Mouse (Mus musculus) limb, embryonic 15.5 days (tissue): ENCODE data around the gene B230118H07Rik. TPM values are rescaled to one million over a fixed set of nuclear protein-coding genes. Genes with fewer than 3 reads are reported as not detected.

Source experiments
- ATAC-seq: fragments of 200-750 bp; cut with Nextera tagmentation; 2 replicates; pipeline ENCODE4 v1.8.0; 2017; ENCODE audit warnings: low read depth, moderate TSS enrichment; ENCODE audit not compliant: insufficient number of reproducible peaks, low FRiP score, low TSS enrichment
- H3K27ac ChIP-seq: fragments of 300-500 bp; sonication (generic); 2 replicates; pipeline ENCODE4 v1.5.1; 2015; ENCODE audit warnings: moderate library complexity, mild to moderate bottlenecking, inconsistent platforms
- H3K27me3 ChIP-seq: fragments of 300-500 bp; sonication (generic); 2 replicates; pipeline ENCODE4 v1.6.1; 2015; ENCODE audit warnings: inconsistent platforms
- H3K36me3 ChIP-seq: fragments of 300-500 bp; sonication (generic); 2 replicates; pipeline ENCODE4 v1.6.1; 2015; ENCODE audit warnings: inconsistent platforms
- H3K4me1 ChIP-seq: fragments of 300-500 bp; sonication (generic); 2 replicates; pipeline ENCODE4 v1.6.1; 2015; ENCODE audit warnings: inconsistent platforms
- H3K4me2 ChIP-seq: fragments of 300-500 bp; sonication (generic); 2 replicates; pipeline ENCODE4 v1.6.1; 2015; ENCODE audit warnings: mild to moderate bottlenecking, inconsistent platforms
- H3K4me3 ChIP-seq: fragments of 300-500 bp; sonication (generic); 2 replicates; pipeline ENCODE4 v1.5.1; 2015; ENCODE audit warnings: mild to moderate bottlenecking, inconsistent platforms
- H3K9ac ChIP-seq: fragments of 300-500 bp; sonication (generic); 2 replicates; pipeline ENCODE4 v1.6.1; 2015; ENCODE audit warnings: inconsistent platforms
- H3K9me3 ChIP-seq: fragments of 300-500 bp; sonication (generic); 2 replicates; pipeline ENCODE4 v1.6.1; 2016; ENCODE audit warnings: inconsistent platforms
- WGBS: fragments of 180-500 bp; shearing (Covaris S2); methylation state at CpG from one replicate; pipeline ENCODE4 v1.1.7; 2015; 5-methylcytosine and 5-hydroxymethylcytosine counted together
- polyA plus RNA-seq: library from polyadenylated mRNA; unstranded; fragments of >200 nt; fragmentation: Nextera tagmentation; extraction: Ambion mirVana; gene quantifications from 2 replicates; pipeline ENCODE4 v1.2.1, GENCODE M21; 2015

B230118H07Rik gene
- polyA plus RNA-seq, 1 experiment from 2014 or later = 45.6 TPM

DNA sequence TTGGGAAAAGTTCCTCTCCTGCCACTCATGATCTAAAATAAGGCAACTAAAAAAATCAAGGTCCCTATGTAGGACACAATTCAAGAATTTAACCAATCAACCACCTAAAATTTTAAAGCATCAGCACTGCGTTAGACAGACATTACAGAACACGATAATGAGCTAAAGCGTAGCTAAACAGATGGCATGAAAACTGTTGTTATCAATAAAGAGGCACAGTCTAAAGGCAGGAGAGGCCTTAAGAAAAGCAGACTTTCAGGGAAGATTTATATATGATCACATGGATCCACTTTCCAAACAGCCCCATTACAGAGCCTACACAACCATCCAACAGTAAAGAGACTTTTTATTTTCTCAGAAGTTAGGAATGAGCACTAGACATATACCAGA is 16.4 kb upstream of the B230118H07Rik start:
- Histone ChIP-seq H3K36me3 (no peaks in the 10 kb centered on the region), H3K27ac (no peak overlapping the region), H3K27me3 (0 out of 2 replicates have a peak, but pooled peaks cover 4% of the 10 kb centered on the region), H3K4me1 (no peaks in the 10 kb centered on the region), H3K4me2 (no peak overlapping the region), H3K9me3 (no peaks in the 10 kb centered on the region), H3K4me3 (no peak overlapping the region), H3K9ac (no peak overlapping the region)
- peak; percentile 4; the same call in 1 of the 2 replicates for ATAC-seq
- WGBS = 83% methylated on average over 3 of the region's 3 CpGs

DNA sequence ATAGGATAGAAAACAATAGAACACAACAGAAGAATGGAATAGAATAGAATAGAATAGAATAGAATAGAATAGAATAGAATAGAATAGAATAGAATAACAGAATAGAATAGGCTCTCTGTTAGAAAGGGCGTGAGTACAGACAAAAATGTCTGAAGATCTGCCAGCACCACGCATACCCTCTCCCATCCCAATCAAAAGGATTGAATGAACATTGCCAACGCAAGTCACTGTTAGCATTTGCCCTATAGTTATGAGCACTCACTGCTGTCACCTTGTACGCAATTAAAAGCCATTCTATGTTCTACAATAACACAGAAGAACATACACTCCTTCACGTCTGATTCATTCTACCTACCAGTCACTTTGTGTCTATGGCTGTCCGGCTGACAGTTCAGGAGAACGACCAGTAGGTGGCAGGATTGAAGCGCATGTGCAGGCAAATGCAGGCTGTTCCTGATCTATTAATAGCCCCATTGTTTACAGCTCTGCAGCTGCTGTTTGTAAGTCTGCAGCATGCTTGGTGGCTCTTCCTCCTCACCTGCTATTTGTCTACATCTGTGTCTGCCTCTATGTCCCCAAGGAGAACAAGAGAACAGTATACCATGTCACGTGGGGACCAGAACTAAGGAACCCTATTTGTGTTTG is 15.8 kb upstream of the B230118H07Rik start:
- H3K9ac ChIP-seq = no peak overlapping the region
- no peak overlapping the region for H3K4me2 ChIP-seq
- 0 out of 2 replicates have a peak, but pooled peaks cover 4% of the 10 kb centered on the region for H3K27me3 ChIP-seq
- no peaks in the 10 kb centered on the region for H3K36me3 ChIP-seq
- no peak overlapping the region for H3K27ac ChIP-seq
- no peaks in the 10 kb centered on the region for H3K4me1 ChIP-seq
- no peaks in the 10 kb centered on the region for H3K9me3 ChIP-seq
- peak; percentile 63; the same call in 1 of the 2 replicates for ATAC-seq
- no peak overlapping the region for H3K4me3 ChIP-seq
- 23% methylated on average over 9 of the region's 9 CpGs for WGBS

DNA sequence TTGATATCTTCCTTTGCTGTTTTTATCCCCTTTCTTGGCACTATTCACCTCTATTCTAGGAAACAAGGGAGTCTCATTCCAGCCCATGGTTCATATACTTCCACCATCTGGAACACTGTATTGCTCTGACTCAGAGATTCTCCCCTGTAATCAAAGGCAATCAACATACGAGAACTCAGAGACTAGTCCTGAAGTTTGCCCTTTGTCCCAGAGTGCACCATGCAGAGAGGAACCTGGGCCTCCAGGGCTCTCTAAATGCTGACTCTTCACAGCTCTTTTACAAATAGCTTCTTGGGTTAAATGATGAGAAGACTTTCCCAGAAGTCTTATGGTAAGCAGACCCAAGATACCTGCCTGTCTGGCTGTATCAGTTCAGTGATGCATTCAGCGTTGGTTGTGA is 11.2 kb upstream of the B230118H07Rik start:
- H3K4me3 ChIP-seq = no peak overlapping the region
- H3K4me2 ChIP-seq = no peak overlapping the region
- no peaks in the 10 kb centered on the region for H3K36me3 ChIP-seq
- no peak overlapping the region for H3K9ac ChIP-seq
- H3K9me3 ChIP-seq = no peaks in the 10 kb centered on the region
- H3K4me1 ChIP-seq = no peaks in the 10 kb centered on the region
- 61% methylated on average over 2 of the region's 2 CpGs for WGBS
- no peak overlapping the region for H3K27ac ChIP-seq
- no peak for ATAC-seq
- 0 out of 2 replicates have a peak, but pooled peaks cover 4% of the 10 kb centered on the region for H3K27me3 ChIP-seq

DNA sequence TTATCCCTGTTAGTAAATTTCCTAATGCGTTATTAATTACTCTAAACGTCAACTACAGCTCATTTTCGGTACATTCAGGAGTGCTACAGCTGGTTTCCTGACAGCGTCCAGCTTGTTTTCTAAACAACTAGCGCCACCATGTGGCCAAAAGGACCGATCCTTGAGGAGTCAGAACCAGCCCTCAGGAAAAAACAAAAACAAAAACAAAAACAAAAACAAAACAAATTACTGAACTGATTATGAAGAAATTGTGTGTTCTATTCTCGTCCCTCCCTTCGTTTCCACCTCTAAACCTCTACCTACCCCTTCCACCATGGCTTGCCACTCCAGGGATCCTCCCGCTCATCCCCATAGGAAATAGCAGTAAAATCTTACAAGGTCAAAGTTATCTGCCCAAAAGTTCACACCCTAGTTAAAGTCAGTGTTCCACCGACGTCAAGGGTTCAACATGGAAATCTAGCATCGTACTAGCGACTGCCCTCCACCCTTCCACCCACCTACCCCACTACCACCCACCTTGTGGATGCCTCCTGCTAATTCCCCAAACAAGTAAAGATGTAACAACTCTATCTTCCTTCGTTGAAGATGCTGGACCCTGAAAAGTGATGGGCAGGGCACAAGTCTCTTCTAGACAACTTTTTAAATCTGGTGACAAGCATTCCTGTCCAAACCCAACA is 3.7 kb upstream of the B230118H07Rik start:
- no peak overlapping the region for H3K27ac ChIP-seq
- H3K4me3 ChIP-seq = peak overlapping the region; percentile 29
- WGBS = 14% methylated on average over 14 of the region's 14 CpGs
- H3K9ac ChIP-seq = no peak overlapping the region
- H3K4me1 ChIP-seq = peaks cover 6% of the 10 kb centered on the region; the same call in 1 of the 2 replicates
- H3K36me3 ChIP-seq = no peaks in the 10 kb centered on the region
- ATAC-seq = no peak
- no peaks in the 10 kb centered on the region for H3K9me3 ChIP-seq
- peak overlapping the region; percentile 44 for H3K4me2 ChIP-seq
- H3K27me3 ChIP-seq = peaks cover 7% of the 10 kb centered on the region; the same call in 1 of the 2 replicates

GRCm38 (mm10) chr2:101652204-101652920 is 3.0 kb upstream of the B230118H07Rik start:
- Histone ChIP-seq H3K4me3 (peak overlapping the region; percentile 29), H3K9me3 (no peaks in the 10 kb centered on the region), H3K27me3 (peaks cover 7% of the 10 kb centered on the region; the same call in 1 of the 2 replicates), H3K36me3 (no peaks in the 10 kb centered on the region), H3K9ac (no peak overlapping the region), H3K4me1 (peaks cover 6% of the 10 kb centered on the region; the same call in 1 of the 2 replicates), H3K27ac (no peak overlapping the region), H3K4me2 (peak overlapping the region; percentile 44)
- ATAC-seq = no peak
- WGBS = 34% methylated on average over 14 of the region's 14 CpGs

- 58% methylated on average over 1 of the region's 1 CpGs for WGBS
- Histone ChIP-seq H3K4me3 (no peak overlapping the region), H3K27me3 (peaks cover 7% of the 10 kb centered on the region; the same call in 1 of the 2 replicates), H3K9me3 (no peaks in the 10 kb centered on the region), H3K36me3 (no peaks in the 10 kb centered on the region), H3K4me1 (peaks cover 6% of the 10 kb centered on the region; the same call in 1 of the 2 replicates), H3K4me2 (no peak overlapping the region), H3K27ac (no peak overlapping the region), H3K9ac (no peak overlapping the region)
- ATAC-seq = no peak
These were observed 1.1 kb upstream of the B230118H07Rik start for GRCm38 (mm10) chr2:101650446-101650845.

- Histone ChIP-seq H3K27ac (no peak overlapping the region), H3K36me3 (no peaks in the 10 kb centered on the region), H3K4me1 (peaks cover 6% of the 10 kb centered on the region; the same call in 1 of the 2 replicates), H3K9ac (no peak overlapping the region), H3K4me3 (no peak overlapping the region), H3K27me3 (peaks cover 3% of the 10 kb centered on the region; the same call in 1 of the 2 replicates), H3K9me3 (no peaks in the 10 kb centered on the region), H3K4me2 (no peak overlapping the region)
- no peak for ATAC-seq
- WGBS = 67% methylated on average over 2 of the region's 2 CpGs
These were observed 971 bp downstream of the B230118H07Rik start for GRCm38 (mm10) chr2:101648361-101648760.

GRCm38 (mm10) chr2:101645841-101646240 is 3.5 kb downstream of the B230118H07Rik start:
- 92% methylated on average over 1 of the region's 1 CpGs for WGBS
- Histone ChIP-seq H3K27me3 (no peaks in the 10 kb centered on the region), H3K4me1 (peaks cover 2% of the 10 kb centered on the region; the same call in 1 of the 2 replicates), H3K27ac (no peak overlapping the region), H3K9me3 (no peaks in the 10 kb centered on the region), H3K4me2 (no peak overlapping the region), H3K9ac (no peak overlapping the region), H3K36me3 (no peaks in the 10 kb centered on the region), H3K4me3 (no peak overlapping the region)
- no peak for ATAC-seq

DNA sequence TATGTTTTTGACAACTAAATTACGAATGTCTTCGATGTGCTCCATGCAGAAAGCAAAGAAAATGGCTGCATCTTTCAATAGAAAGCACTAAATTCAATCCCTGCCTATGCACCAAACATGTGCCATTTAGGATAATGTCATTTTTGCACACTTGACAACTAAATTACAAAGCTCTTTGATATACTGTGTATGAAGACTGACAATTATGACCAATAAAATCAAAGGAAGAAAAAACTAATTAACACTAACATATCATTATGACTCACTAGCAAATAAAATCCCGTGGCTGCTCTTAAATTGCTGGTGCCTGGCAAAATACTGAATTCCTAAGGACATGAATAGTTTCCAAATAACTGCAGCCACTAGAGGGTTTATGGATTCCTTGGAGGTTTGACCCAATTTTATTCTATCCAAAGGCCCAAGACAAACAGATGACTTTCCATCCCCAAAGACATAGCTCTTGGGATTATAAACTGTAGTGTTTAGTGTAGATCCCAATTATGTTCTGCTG is 9.4 kb downstream of the B230118H07Rik start:
- no peak overlapping the region for H3K4me3 ChIP-seq
- H3K36me3 ChIP-seq = no peaks in the 10 kb centered on the region
- no peaks in the 10 kb centered on the region for H3K9me3 ChIP-seq
- H3K27me3 ChIP-seq = no peaks in the 10 kb centered on the region
- no peak for ATAC-seq
- peaks cover 3% of the 10 kb centered on the region; the same call in 1 of the 2 replicates for H3K4me1 ChIP-seq
- no peak overlapping the region for H3K4me2 ChIP-seq
- H3K9ac ChIP-seq = no peak overlapping the region
- WGBS = 52% methylated on average over 3 of the region's 3 CpGs
- no peak overlapping the region for H3K27ac ChIP-seq

- no peak for ATAC-seq
- no peak overlapping the region for H3K27ac ChIP-seq
- H3K9me3 ChIP-seq = no peaks in the 10 kb centered on the region
- H3K4me1 ChIP-seq = peaks cover 3% of the 10 kb centered on the region; the same call in 1 of the 2 replicates
- H3K4me2 ChIP-seq = no peak overlapping the region
- H3K9ac ChIP-seq = no peak overlapping the region
- no peaks in the 10 kb centered on the region for H3K27me3 ChIP-seq
- H3K4me3 ChIP-seq = no peak overlapping the region
- 22% methylated on average over 7 of the region's 7 CpGs for WGBS
- H3K36me3 ChIP-seq = no peaks in the 10 kb centered on the region
These were observed 10.1 kb downstream of the B230118H07Rik start for GRCm38 (mm10) chr2:101638979-101639839.
